Mouse (Mus musculus): ENCODE results near the gene Slc25a30. TPM values are rescaled to one million over a fixed set of nuclear protein-coding genes. Genes with fewer than 3 reads are reported as not detected.
A peak's percentile ranks its signal among the peaks of the same experiment; 100 is the strongest.
"Not testable (repeated sequence)": the region's sequence is repeated elsewhere in the genome, so short reads cannot be mapped to it uniquely, and the experiment has no call there.

Gene Slc25a30
- 246 and 276 TPM in 2 replicates for total RNA-seq (2021)
- long read RNA-seq, transcript Slc25a30-201 (10 exons, 3,588 nt) = major isoform, 15 of 26 reads
- long read RNA-seq, partial matches to known transcripts = 10 of 26 reads
- long read RNA-seq, other reads (novel, unspliced or antisense) = 1 of 26 reads

- DNase-seq = peak; percentile 98
Observed at GRCm38 (mm10) chr14:75786868-75787793, at the start of gene Slc25a30. Gene Slc25a30 (minus strand): TSS chr14:75787037.

GRCm38 (mm10) chr14:75836579-75836978 is 49.7 kb upstream of the Slc25a30 start:
- DNase-seq = no peak

GRCm38 (mm10) chr14:75834739-75835381 is 48.0 kb upstream of the Slc25a30 start:
- DNase-seq = peak; percentile 34

GRCm38 (mm10) chr14:75834251-75834738 is 47.5 kb upstream of the Slc25a30 start:
- DNase-seq = peak; percentile 60

- peak; percentile 19 for DNase-seq
Observed at GRCm38 (mm10) chr14:75833546-75834250, 46.9 kb upstream of the Slc25a30 start.

GRCm38 (mm10) chr14:75832982-75833381 is 46.1 kb upstream of the Slc25a30 start:
- no peak for DNase-seq

GRCm38 (mm10) chr14:75832031-75832430 is 45.2 kb upstream of the Slc25a30 start:
- no peak for DNase-seq

- not testable (repeated sequence) for DNase-seq
Observed at GRCm38 (mm10) chr14:75829817-75830216, 43.0 kb upstream of the Slc25a30 start.

GRCm38 (mm10) chr14:75828866-75829806 is 42.3 kb upstream of the Slc25a30 start:
- DNase-seq = peak; percentile 87

GRCm38 (mm10) chr14:75828221-75828620 is 41.4 kb upstream of the Slc25a30 start:
- DNase-seq = no peak

- no peak for DNase-seq
Observed at GRCm38 (mm10) chr14:75826851-75827410, 40.1 kb upstream of the Slc25a30 start.

GRCm38 (mm10) chr14:75820007-75820406 is 33.2 kb upstream of the Slc25a30 start:
- DNase-seq = peak; percentile 58

GRCm38 (mm10) chr14:75819341-75819740 is 32.5 kb upstream of the Slc25a30 start:
- no peak for DNase-seq

GRCm38 (mm10) chr14:75818528-75818927 is 31.7 kb upstream of the Slc25a30 start:
- DNase-seq = no peak

GRCm38 (mm10) chr14:75809931-75810330 is 23.1 kb upstream of the Slc25a30 start:
- no peak for DNase-seq

GRCm38 (mm10) chr14:75807800-75808199 is 21.0 kb upstream of the Slc25a30 start:
- DNase-seq = peak; percentile 78

- DNase-seq = no peak
Observed at GRCm38 (mm10) chr14:75797769-75798386, 11.0 kb upstream of the Slc25a30 start.

GRCm38 (mm10) chr14:75795918-75796317 is 9.1 kb upstream of the Slc25a30 start:
- no peak for DNase-seq

GRCm38 (mm10) chr14:75794726-75795125 is 7.9 kb upstream of the Slc25a30 start:
- DNase-seq = no peak

- no peak for DNase-seq
Observed at GRCm38 (mm10) chr14:75794324-75794723, 7.5 kb upstream of the Slc25a30 start.
